Mouse (Mus musculus) neural tube, embryonic 11.5 days (tissue): ENCODE results near the gene Peg3. TPM values are rescaled to one million over a fixed set of nuclear protein-coding genes. Genes with fewer than 3 reads are reported as not detected.
A peak's percentile ranks its signal among the peaks of the same experiment; 100 is the strongest.

Experiments used
- ATAC-seq: fragments of 200-750 bp; cut with Nextera tagmentation; 2 replicates; pipeline ENCODE4 v1.8.0; 2017; ENCODE audit warnings: moderate number of reproducible peaks, mild to moderate bottlenecking, moderate TSS enrichment, moderate library complexity; ENCODE audit not compliant: insufficient read depth, low FRiP score, low TSS enrichment
- DNase-seq: peaks from one replicate; pipeline ENCODE4 v3.0.0-alpha.2; 2015; ENCODE audit warnings: low spot score
- H3K27ac ChIP-seq: fragments of 300-500 bp; sonication (generic); 2 replicates; pipeline ENCODE4 v1.5.1; 2014; ENCODE audit warnings: low read depth, mild to moderate bottlenecking, low read length
- H3K27me3 ChIP-seq: fragments of 300-500 bp; sonication (generic); 2 replicates; pipeline ENCODE4 v1.6.1; 2014; ENCODE audit warnings: mild to moderate bottlenecking, low read length, mixed read lengths; ENCODE audit not compliant: control insufficient read depth, insufficient read depth
- H3K36me3 ChIP-seq: fragments of 300-500 bp; sonication (generic); 2 replicates; pipeline ENCODE4 v1.6.1; 2014; ENCODE audit warnings: mild to moderate bottlenecking, low read length, moderate library complexity, mixed read lengths; ENCODE audit not compliant: control insufficient read depth, insufficient read depth
- H3K4me1 ChIP-seq: fragments of 300-500 bp; sonication (generic); 2 replicates; pipeline ENCODE4 v1.6.1; 2014; ENCODE audit warnings: low read length, mixed read lengths; ENCODE audit not compliant: control insufficient read depth, insufficient read depth
- H3K4me2 ChIP-seq: fragments of 300-500 bp; sonication (generic); 2 replicates; pipeline ENCODE4 v1.6.1; 2014; ENCODE audit warnings: low read depth, mild to moderate bottlenecking, moderate library complexity
- H3K4me3 ChIP-seq: fragments of 300-500 bp; sonication (generic); 2 replicates; pipeline ENCODE4 v1.5.1; 2014; ENCODE audit warnings: low read depth, low read length
- H3K9ac ChIP-seq: fragments of 300-500 bp; sonication (generic); 2 replicates; pipeline ENCODE4 v1.6.1; 2014; ENCODE audit warnings: mild to moderate bottlenecking, low read length
- H3K9me3 ChIP-seq: fragments of 300-500 bp; sonication (generic); 2 replicates; pipeline ENCODE4 v1.6.1; 2016; ENCODE audit warnings: low read length; ENCODE audit not compliant: control insufficient read depth
- WGBS: fragments of 180-500 bp; shearing (Covaris S2); extraction: QIAGEN DNeasy Blood & Tissue Kit; methylation state at CpG from one replicate; pipeline ENCODE4 v1.1.7; 2014; 5-methylcytosine and 5-hydroxymethylcytosine counted together
- polyA plus RNA-seq: library from polyadenylated mRNA; unstranded; fragments of >200 nt; fragmentation: Nextera tagmentation; extraction: Ambion mirVana; gene quantifications from 2 replicates; pipeline ENCODE4 v1.2.1, GENCODE M21; 2014

Gene Peg3
- polyA plus RNA-seq, 1 experiment from 2014 or later, result 208 TPM

DNA sequence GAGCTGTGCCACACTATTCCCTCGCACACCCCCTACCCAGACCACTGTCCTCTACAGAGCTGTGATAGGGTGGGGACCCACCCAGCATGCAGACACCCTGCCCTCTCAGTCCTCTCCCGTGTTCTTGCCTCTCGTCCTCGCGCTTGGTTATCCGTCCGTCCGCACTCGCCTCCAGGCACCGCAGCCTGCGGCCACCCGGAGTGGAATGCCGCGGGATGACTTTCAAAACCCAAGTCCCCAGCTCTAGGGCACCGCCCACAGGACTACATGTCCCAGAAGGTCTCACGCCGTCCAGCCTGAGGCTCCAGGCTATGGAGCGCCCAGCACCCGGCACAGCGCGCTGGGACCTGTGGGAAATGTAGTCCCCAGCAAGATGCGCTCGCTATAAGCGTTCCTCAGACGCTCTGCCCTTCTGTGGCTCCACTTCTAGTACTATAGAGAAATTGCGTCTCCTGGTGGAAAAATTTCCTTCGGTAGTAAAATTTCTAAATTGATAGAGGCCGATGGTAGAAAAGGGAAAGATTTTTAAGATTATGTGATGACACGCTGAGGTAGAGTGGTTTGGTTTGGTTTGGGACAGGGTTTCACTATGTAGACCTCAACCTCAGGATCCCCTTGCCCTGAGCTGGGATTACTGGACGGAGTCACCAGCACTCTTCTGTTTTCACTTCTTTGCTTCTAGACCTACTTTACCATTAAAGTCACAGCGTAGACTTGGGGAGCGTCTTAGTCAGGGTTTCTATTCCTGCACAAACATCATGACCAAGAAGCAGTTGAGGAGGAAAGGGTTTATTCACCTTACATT lies 33.8 kb downstream of the Peg3 start, which contains the start of gene Zim1:
Gene Zim1, minus strand, starts transcription at position 210 of the 805 bp plus-strand sequence.
- ATAC-seq, result peak; percentile 100
- peak within 1 kb of the TSS; percentile 59 for H3K4me2 ChIP-seq
- H3K9ac ChIP-seq, result peak within 1 kb of the TSS; percentile 47
- no peaks in the 10 kb centered on the region for H3K9me3 ChIP-seq
- no peak within 1 kb of the TSS for H3K27ac ChIP-seq
- peak within 1 kb of the TSS; percentile 27 for H3K4me3 ChIP-seq
- no peaks in the 10 kb centered on the region for H3K27me3 ChIP-seq
- no peaks in the 10 kb centered on the region for H3K36me3 ChIP-seq
- H3K4me1 ChIP-seq, result no peaks in the 10 kb centered on the region
- DNase-seq, result peak; percentile 90
- 11% methylated on average over 32 of the region's 32 CpGs for WGBS

DNA sequence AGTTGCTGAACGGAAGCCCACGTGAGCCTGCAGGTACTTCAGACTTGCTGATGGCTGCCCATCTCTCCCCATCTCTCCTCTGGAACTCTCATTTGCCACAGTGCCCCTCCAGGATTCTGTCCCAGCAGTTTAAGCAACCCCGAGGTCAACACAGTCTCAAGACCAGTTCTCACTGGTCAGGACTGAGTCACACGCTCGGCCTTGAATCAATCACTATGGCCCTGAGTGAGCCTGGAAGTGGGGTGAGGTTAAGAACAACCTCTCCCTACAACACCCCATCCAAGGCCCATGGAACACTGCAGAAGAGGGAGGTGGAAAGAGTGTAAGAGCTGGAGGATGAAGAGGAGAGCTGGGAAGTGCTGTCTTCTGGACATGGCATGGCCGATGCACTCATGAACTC lies 44.7 kb downstream of the Peg3 start:
- H3K4me3 ChIP-seq, result no peak overlapping the region
- no peak overlapping the region for H3K9ac ChIP-seq
- H3K27me3 ChIP-seq, result no peaks in the 10 kb centered on the region
- H3K4me2 ChIP-seq, result no peak overlapping the region
- DNase-seq (no peak), ATAC-seq (no peak)
- WGBS, result 94% methylated on average over 6 of the region's 6 CpGs
- no peaks in the 10 kb centered on the region for H3K4me1 ChIP-seq
- no peak overlapping the region for H3K27ac ChIP-seq
- no peaks in the 10 kb centered on the region for H3K36me3 ChIP-seq
- no peaks in the 10 kb centered on the region for H3K9me3 ChIP-seq

DNA sequence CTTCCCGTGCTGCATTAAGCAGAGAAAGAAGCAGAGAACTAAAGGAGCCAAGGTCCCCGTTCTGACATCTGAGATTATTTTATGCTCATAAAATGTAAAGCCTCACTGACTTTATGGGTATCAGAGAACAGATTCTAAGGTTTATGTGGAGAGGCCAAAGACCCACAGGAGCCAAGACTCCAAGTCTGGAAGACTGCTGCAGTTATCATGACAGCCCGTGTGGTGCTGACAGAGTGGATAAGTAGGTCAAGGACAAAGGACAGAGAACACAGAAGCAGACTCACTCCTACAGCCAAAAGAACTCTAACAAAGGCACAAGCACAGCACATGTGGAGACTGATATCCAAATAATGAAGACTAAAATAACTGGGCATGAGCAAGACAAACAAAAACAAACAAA lies 63.5 kb downstream of the Peg3 start:
- no peaks in the 10 kb centered on the region for H3K36me3 ChIP-seq
- DNase-seq, result no peak
- H3K4me3 ChIP-seq, result no peak overlapping the region
- no peaks in the 10 kb centered on the region for H3K9me3 ChIP-seq
- H3K9ac ChIP-seq, result no peak overlapping the region
- H3K27ac ChIP-seq, result no peak overlapping the region
- no peaks in the 10 kb centered on the region for H3K4me1 ChIP-seq
- no peaks in the 10 kb centered on the region for H3K27me3 ChIP-seq
- 90% methylated on average over 3 of the region's 3 CpGs for WGBS
- ATAC-seq, result no peak
- H3K4me2 ChIP-seq, result no peak overlapping the region

DNA sequence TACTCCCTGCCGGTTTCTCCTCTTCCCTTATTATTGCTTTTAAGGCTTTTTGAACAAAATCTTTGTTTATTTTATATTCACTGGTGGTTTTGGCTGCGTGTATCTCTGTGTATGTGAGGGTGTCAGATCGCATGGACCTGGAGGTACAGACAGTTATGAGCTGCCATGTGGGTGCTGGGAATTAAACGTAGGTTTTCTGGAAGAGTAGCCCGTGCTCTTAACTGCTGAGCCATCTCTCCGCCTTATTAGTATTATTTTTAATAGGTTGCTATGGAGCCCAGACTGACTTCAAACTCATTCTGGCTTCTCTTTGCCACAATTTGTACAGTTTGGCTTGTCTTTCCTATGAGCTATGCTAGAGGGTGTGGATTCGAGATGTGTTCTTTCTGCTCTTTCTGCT lies 66.8 kb downstream of the Peg3 start:
- H3K27ac ChIP-seq, result no peak overlapping the region
- H3K4me2 ChIP-seq, result no peak overlapping the region
- H3K27me3 ChIP-seq, result no peaks in the 10 kb centered on the region
- no peaks in the 10 kb centered on the region for H3K4me1 ChIP-seq
- DNase-seq (no peak), ATAC-seq (no peak)
- H3K4me3 ChIP-seq, result no peak overlapping the region
- no peaks in the 10 kb centered on the region for H3K36me3 ChIP-seq
- WGBS, result 80% methylated on average over 7 of the region's 7 CpGs
- no peaks in the 10 kb centered on the region for H3K9me3 ChIP-seq
- H3K9ac ChIP-seq, result no peak overlapping the region

DNA sequence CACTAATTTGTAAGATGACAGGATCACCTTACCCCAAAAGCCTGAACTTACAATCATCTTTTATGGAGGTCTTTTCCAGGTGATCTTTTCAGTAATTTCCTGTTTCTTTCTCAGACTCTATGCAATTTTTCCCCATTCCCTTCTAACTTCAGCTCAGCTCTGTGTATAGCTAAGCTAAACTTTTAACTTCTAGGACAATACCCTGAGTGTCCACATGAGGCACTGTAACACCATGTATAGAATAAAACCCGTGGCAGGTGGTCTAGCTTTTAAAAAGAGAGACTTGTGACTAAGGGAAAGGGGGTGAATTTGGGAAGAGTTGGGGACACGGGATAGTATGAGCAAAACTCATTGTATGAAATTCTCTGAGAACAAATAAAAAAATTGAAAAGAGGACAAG lies 70.6 kb downstream of the Peg3 start:
- no peak overlapping the region for H3K4me2 ChIP-seq
- H3K27me3 ChIP-seq, result no peaks in the 10 kb centered on the region
- no peaks in the 10 kb centered on the region for H3K4me1 ChIP-seq
- H3K9me3 ChIP-seq, result no peaks in the 10 kb centered on the region
- DNase-seq, result no peak
- no peak overlapping the region for H3K27ac ChIP-seq
- ATAC-seq, result no peak; the same call in 1 of the 2 replicates
- H3K36me3 ChIP-seq, result no peaks in the 10 kb centered on the region
- 13% methylated on average over 2 of the region's 2 CpGs for WGBS
- H3K4me3 ChIP-seq, result no peak overlapping the region
- no peak overlapping the region for H3K9ac ChIP-seq

DNA sequence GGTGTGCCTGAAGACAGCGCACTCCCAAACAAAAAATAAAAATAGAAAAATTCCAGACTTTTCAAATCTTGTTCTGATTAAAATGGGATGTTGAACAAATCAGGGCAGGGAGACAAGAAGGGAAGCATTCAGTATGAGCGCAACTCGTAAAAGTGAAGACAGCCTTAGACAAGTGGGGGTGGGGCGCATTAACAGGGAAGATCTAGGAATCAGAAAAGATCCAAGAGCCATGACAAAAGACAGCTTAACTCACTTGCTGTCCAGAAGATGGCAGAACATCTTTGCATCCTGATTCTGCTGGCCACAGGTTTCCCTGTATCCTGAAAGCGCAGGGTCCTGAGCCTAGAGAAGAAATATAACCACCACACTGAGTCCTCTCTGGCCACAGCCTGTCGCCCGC lies 71.6 kb downstream of the Peg3 start:
- Histone ChIP-seq H3K9me3 (no peaks in the 10 kb centered on the region), H3K4me2 (no peak overlapping the region), H3K36me3 (no peaks in the 10 kb centered on the region), H3K4me1 (no peaks in the 10 kb centered on the region), H3K9ac (no peak overlapping the region), H3K4me3 (no peak overlapping the region), H3K27ac (no peak overlapping the region), H3K27me3 (no peaks in the 10 kb centered on the region)
- WGBS, result 90% methylated on average over 7 of the region's 7 CpGs
- no peak for DNase-seq
- no peak for ATAC-seq

Other genes with a start within 250 kb of the Peg3 start
- not detected in 2 replicates for gene Olfr5, start 243.5 kb downstream of the Peg3 start, polyA plus RNA-seq
- gene Olfr1347, start 230.7 kb downstream of the Peg3 start, polyA plus RNA-seq, result not detected in 2 replicates
- not detected in 2 replicates for gene Olfr1348, start 221.7 kb downstream of the Peg3 start, polyA plus RNA-seq
- gene Olfr1349, start 207.5 kb downstream of the Peg3 start, polyA plus RNA-seq, result 0.19 TPM in 1 of 2 replicates, not detected in the other
- not detected in 2 replicates for gene Olfr1350, start 165.6 kb downstream of the Peg3 start, polyA plus RNA-seq
- 4.1 and 6.3 TPM in 2 replicates for gene Zim1, start 34.0 kb downstream of the Peg3 start, polyA plus RNA-seq
- gene Usp29, start 147 bp upstream of the Peg3 start, polyA plus RNA-seq, result 13.0 and 15.9 TPM in 2 replicates